Mouse (Mus musculus) cortical plate, adult 2 months (tissue): Measurements from ENCODE around the gene Rhbdf2.

Experiments
- CTCF ChIP-seq: fragments of 200-500 bp; IDR thresholded peaks from 2 replicates; pipeline ENCODE4 v1.5.1; 2011; ENCODE audit warnings: mild to moderate bottlenecking, control low read depth, low read length; ENCODE audit not compliant: insufficient read depth; ENCODE audit errors: extremely low read depth
- POLR2A ChIP-seq: fragments of 200-500 bp; IDR thresholded peaks from 2 replicates; pipeline ENCODE4 v1.6.1; 2011; ENCODE audit warnings: mild to moderate bottlenecking, low read length, control low read depth; ENCODE audit not compliant: insufficient read depth; ENCODE audit errors: extremely low read depth

GRCm38 (mm10) chr11:116556308-116556707, 70.5 kb downstream of the Rhbdf2 start:
- TF ChIP-seq POLR2A = no peak
- TF ChIP-seq CTCF = no peak
